Mouse (Mus musculus): ENCODE measurements at regions not wholly inside any gene's neighbourhood (a gene's known extent, or its start where the extent isn't known, plus 50 kb on each side); places are given as distances from the start of the nearest gene placed in this dataset.

- DNase-seq (ENCODE audit: low spot score in 2 of 2): no peak
Measured at GRCm38 (mm10) chr8:76309200-76309599, 590.0 kb upstream of the Nr3c2 start.

- DNase-seq (ENCODE audit: low spot score in 2 of 2): no peak
Measured at GRCm38 (mm10) chr8:76328540-76328939, 570.7 kb upstream of the Nr3c2 start.

GRCm38 (mm10) chr8:76343072-76343471, 556.2 kb upstream of the Nr3c2 start:
- DNase-seq (ENCODE audit: low spot score in 2 of 2): no peak

- no peak for DNase-seq (ENCODE audit: low spot score in 2 of 2)
Measured at GRCm38 (mm10) chr8:76346150-76346549, 553.1 kb upstream of the Nr3c2 start.

DNA sequence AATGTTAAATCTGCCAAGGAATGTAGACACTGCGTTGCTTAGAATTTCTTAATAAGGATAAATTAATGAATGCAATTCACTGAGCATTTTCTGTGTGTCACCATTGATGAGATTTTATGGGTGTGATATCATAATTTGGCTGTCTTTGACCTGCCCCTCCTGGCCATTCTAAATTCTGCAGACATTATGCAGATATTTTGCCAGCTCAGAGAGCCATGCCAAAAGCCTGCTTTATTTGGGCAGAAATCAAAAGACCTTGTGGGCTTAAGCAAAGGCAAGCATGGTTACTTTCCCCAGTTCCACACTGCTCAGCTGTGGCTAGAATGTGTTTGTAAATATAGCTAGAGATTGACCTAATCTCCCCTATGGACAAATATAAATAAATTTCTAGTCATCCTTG, 552.4 kb upstream of the Nr3c2 start:
- DNase-seq (ENCODE audit: low spot score in 2 of 2): no peak

DNA sequence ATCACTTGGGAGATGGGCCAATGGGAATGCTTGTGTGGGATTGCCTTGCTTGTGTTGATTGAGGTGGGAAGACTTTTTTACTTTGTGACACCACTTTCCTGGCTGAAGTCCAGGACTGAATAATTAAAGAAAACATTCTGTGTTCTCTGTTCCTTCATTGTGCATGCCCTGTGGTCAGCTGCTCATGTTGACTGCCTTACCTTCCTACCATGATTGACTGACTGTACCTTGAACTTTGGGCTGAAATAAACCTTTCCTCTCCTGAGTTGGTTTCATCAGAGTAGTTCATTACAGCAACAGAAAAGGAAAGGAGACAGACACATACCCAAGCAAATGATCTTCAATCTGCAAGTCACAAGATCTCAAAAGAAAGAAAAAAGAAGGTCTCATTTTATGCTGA, 524.9 kb upstream of the Nr3c2 start:
- DNase-seq (ENCODE audit: low spot score in 2 of 2): no peak

- DNase-seq (ENCODE audit: low spot score in 2 of 2): no peak
Measured at GRCm38 (mm10) chr8:76377711-76378110, 521.5 kb upstream of the Nr3c2 start.

- DNase-seq (ENCODE audit: low spot score in 2 of 2): no peak
Measured at GRCm38 (mm10) chr8:76381643-76382042, 517.6 kb upstream of the Nr3c2 start.

DNA sequence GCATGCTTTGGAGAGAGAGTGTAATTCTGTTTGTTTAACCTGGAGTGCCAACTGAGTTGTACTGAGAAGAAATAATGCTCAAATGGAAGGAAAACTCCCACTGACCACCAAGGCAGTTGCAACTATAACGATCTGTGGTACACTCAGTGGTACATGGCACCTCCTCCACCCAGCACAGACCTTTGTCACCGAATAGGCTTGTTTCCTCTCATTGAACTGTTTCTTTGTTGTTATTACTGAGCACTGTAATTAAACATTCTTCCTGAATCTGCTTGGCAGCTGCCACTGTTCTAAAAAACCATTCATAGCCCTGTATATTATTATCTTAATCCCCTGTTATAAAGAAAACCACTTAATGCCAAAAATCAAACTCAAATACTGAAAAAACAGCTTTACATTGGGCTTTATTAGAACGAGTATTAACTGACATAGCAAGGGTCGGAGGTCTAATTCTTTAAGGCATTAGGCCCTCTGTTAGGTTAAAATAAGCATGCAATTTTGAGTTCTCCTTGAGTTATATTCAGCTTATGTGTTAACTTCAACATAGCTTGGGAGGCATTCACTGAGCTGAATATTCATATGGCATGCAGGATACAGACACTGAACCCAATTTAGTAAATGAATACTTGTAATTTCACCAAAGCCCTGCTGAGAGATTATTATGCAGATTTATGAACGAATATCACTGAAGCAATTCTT, 515.5 kb upstream of the Nr3c2 start:
- DNase-seq (ENCODE audit: low spot score in 2 of 2): no peak

DNA sequence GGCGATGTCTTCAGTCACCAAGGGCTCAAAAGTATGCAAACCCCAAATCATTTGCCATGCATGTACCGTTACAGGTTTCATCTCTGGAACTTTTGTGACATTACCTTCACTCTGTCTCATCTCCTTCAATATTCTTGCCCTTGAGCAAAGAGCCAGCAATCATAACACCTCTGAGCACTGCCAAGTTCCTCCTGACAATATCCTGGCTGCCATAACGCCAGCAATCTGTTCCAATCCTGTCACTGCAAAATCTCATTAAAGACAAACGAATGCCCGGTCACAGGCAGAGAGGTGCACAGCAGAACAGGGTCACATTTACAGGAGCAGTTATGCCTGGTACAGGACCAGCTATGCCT, 515.0 kb upstream of the Nr3c2 start:
- no peak for DNase-seq (ENCODE audit: low spot score in 2 of 2)

DNA sequence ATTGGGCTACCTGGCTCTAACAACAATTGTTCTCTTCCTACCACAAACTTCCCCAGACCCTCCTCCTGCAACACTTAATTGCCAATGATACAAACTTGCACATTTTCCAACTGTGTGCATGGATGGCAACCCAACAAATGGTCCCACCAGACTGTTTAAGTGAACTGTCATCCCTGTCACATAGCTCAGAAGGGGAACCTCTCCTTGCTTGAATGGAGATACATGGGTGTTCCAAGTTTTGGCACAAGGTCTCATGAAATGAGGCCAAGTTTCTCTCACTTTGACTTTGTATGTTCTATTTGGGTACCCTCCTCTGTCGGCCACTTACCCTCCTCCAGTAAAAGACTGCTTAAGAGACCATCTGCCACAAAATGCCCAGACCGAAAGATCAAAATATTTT, 507.2 kb upstream of the Nr3c2 start:
- no peak for DNase-seq (ENCODE audit: low spot score in 2 of 2)

GRCm38 (mm10) chr8:76422459-76422858, 476.8 kb upstream of the Nr3c2 start:
- DNase-seq (ENCODE audit: low spot score in 2 of 2): no peak

DNA sequence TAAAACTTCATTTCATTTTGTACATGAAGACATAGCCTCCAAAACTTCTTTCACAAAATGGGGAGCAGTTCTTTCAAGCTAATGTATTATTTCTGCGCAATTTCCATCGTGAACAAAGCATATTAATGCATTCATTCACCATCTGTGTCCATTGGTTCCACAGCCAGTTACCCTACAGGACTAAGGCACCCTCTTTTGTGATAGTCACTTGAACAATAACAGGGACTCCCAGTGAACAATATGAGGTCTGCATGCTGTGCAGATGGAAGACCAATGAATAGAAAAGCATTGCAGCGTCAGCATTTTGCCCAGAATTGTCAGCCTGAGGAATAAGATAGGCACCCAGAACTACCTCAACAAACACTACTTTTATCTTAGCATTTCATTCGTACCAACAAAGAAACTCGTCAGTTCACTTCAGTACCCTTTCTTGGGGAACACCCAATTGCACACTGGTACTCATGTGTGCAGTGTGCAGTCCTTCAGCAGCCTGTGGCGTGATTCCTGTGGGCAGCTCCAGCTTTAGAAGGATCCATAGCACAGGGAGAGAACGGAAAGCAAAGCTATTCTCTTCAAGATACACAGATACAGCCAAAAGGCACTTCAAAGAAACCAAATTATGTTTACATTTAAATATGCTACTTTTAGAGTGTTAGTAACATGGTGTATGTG, 476.2 kb upstream of the Nr3c2 start:
- no peak for DNase-seq (ENCODE audit: low spot score in 2 of 2)

DNA sequence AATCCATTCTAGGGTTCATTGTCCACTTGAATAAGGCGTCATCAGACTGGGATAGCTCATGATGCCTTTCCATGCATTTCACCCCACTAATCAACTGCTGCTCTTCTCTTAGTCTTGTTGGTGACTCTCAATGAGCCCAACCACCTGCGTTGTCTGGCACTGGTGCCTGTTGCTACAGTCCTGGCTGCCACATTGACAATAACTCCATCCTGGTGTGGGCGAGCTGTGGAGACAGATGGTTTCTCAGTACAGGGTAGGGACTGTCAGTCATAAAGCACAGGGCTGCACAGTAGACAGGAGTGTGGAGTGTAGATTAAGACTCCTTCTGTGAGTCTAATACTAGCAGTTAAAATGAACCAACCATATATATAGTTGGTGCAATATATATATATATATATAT, 469.4 kb upstream of the Nr3c2 start:
- no peak for DNase-seq (ENCODE audit: low spot score in 2 of 2)

- DNase-seq (ENCODE audit: low spot score in 2 of 2): no peak
Measured at GRCm38 (mm10) chr8:76432813-76433212, 466.4 kb upstream of the Nr3c2 start.

GRCm38 (mm10) chr8:76437951-76438350, 461.3 kb upstream of the Nr3c2 start:
- DNase-seq (ENCODE audit: low spot score in 2 of 2): no peak

GRCm38 (mm10) chr8:76474464-76475208, 424.6 kb upstream of the Nr3c2 start:
- no peak for DNase-seq (ENCODE audit: low spot score in 2 of 2)

DNA sequence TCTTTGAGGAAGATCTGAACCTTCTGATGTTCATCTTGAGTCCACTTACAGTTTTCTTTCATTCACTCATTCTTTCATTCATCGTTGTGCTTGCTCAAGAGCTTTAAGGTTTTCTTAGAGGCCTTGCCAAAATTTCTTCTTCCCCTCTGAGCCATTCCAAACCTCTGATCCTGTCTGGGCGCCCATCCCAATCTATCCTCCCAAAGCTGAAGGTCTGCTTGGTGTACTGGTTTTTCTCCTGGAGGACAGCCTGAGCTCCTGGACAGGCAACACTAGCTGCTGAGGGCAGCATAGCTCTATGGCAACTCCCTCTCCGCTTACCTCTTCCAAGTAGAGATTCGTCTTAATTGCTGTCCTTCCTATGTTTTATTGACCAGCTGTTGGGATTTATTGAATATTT, 420.3 kb upstream of the Nr3c2 start:
- peak in 1 of 2 experiments; percentile 5 for DNase-seq (ENCODE audit: low spot score in 2 of 2)

GRCm38 (mm10) chr8:76503621-76504020, 395.6 kb upstream of the Nr3c2 start:
- no peak for DNase-seq (ENCODE audit: low spot score in 2 of 2)

- no peak for DNase-seq (ENCODE audit: low spot score in 2 of 2)
Measured at GRCm38 (mm10) chr8:76507247-76507646, 392.0 kb upstream of the Nr3c2 start.

DNA sequence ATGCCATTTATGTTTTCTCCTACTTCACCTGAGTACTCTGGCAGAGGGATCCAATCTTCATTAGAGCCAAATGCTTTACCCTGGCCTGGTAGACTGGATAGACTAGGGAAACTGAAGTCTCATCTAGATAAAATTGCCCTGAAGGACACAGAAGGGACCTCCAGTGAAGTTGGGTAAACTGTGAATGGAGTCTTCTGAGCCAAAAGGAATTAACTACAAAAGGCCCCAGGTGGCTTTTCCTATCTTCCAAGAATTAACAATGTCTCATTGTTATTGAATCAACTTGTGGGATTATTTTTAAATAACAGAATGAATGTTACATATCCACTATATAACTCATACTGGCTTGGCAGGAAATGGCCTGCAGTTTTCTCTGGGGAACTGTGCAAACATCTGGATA, 390.0 kb upstream of the Nr3c2 start:
- DNase-seq (ENCODE audit: low spot score in 2 of 2): no peak

GRCm38 (mm10) chr8:76514132-76514531, 385.1 kb upstream of the Nr3c2 start:
- no peak for DNase-seq (ENCODE audit: low spot score in 2 of 2)

Data from frontal cortex, postnatal 10 days (tissue).